Mouse (Mus musculus) forebrain, embryonic 11.5 days (tissue): Measurements from ENCODE around the gene Six2. TPM values are rescaled to one million over a fixed set of nuclear protein-coding genes. Genes with fewer than 3 reads are reported as not detected.
A peak's percentile ranks its signal among the peaks of the same experiment; 100 is the strongest.

ENCODE experiments used
- ATAC-seq: fragments of 200-750 bp; cut with Nextera tagmentation; replicated peaks from 2 replicates; pipeline ENCODE4 v1.8.0; 2017; ENCODE audit warnings: moderate TSS enrichment; ENCODE audit not compliant: low FRiP score
- DNase-seq: peaks from one replicate; pipeline ENCODE4 v3.0.0-alpha.2; 2017; ENCODE audit warnings: low spot score
- H3K27ac ChIP-seq: fragments of 300-500 bp; sonication (generic); 2 replicates; pipeline ENCODE4 v1.5.1; 2014; ENCODE audit warnings: low read depth, low read length
- H3K27me3 ChIP-seq: fragments of 300-500 bp; sonication (generic); 2 replicates; pipeline ENCODE4 v1.6.1; 2014; ENCODE audit warnings: mild to moderate bottlenecking, low read length, mixed read lengths; ENCODE audit not compliant: control insufficient read depth, insufficient read depth
- H3K36me3 ChIP-seq: fragments of 300-500 bp; sonication (generic); 2 replicates; pipeline ENCODE4 v1.6.1; 2014; ENCODE audit warnings: mild to moderate bottlenecking, low read length, moderate library complexity, mixed read lengths; ENCODE audit not compliant: control insufficient read depth, insufficient read depth
- H3K4me1 ChIP-seq: fragments of 300-500 bp; sonication (generic); replicated peaks from 2 replicates; pipeline ENCODE4 v1.6.1; 2014; ENCODE audit warnings: low read length, mixed read lengths; ENCODE audit not compliant: control insufficient read depth, insufficient read depth
- H3K4me2 ChIP-seq: fragments of 300-500 bp; sonication (generic); 2 replicates; pipeline ENCODE4 v1.6.1; 2014; ENCODE audit warnings: low read depth, mild to moderate bottlenecking, low read length, moderate library complexity, mixed read lengths; ENCODE audit not compliant: severe bottlenecking
- H3K4me3 ChIP-seq: fragments of 300-500 bp; sonication (generic); 2 replicates; pipeline ENCODE4 v1.5.1; 2014; ENCODE audit warnings: low read depth, low read length
- H3K9ac ChIP-seq: fragments of 300-500 bp; sonication (generic); 2 replicates; pipeline ENCODE4 v1.6.1; 2014; ENCODE audit warnings: low read length
- H3K9me3 ChIP-seq: fragments of 300-500 bp; sonication (generic); 2 replicates; pipeline ENCODE4 v1.6.1; 2016; ENCODE audit warnings: low read length, mixed read lengths; ENCODE audit not compliant: control insufficient read depth
- WGBS: fragments of 180-500 bp; shearing (Covaris S2); extraction: QIAGEN DNeasy Blood & Tissue Kit; methylation state at CpG from one replicate; pipeline ENCODE4 v1.1.7; 2014; 5-methylcytosine and 5-hydroxymethylcytosine counted together
- polyA plus RNA-seq: library from polyadenylated mRNA; unstranded; fragments of >200 nt; fragmentation: Nextera tagmentation; extraction: Ambion mirVana; gene quantifications from 2 replicates; pipeline ENCODE4 v1.2.1, GENCODE M21; 2014

Six2 gene
- polyA plus RNA-seq, 1 experiment from 2014 or later = 12.6 TPM

GRCm38 (mm10) chr17:85692594-85692993, 4.5 kb upstream of the Six2 start:
- peak overlapping the region; percentile 6 for H3K4me3 ChIP-seq
- under 1% methylated on average over 23 of the region's 23 CpGs for WGBS

DNA sequence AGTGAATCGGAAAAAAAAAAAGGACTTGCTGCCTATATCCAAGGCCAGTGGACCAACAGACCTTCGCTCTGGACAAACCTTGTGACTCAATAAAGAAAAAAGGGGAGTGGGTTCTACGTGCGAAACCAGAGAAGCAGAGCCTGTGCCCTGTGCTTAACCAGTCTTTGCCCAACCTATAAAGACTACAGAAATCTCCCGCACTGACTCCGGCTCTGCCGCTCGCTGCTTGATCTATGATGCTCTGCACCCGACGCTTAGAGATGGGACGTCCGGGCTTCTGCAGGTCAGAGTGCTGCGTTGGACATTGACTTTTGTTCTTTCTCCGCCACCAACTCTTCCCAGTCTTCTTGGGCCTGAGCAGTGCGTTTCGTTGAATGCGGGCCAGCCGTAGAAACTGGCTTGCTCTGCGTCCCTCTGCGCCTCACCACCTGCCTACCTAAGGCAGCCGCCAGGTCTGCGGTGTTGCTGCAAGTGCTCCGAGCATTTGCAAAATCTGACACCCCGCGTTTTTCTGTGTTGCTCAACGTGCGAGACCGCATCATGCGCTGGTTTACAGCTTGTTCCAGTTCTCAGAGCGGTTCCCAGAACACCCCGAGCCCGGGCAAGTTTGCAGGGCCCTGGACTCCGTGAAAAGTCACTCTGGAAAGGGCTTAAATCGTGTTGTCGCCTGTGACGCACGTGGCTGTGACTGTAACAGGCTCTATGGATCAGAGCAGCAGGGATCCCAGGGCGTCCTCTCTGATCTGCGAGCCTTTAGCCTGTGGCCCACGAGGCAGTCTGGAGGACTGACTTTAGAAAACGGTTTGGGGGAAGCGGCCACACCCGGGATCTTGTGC, 3.8 kb upstream of the Six2 start:
- Histone ChIP-seq H3K27me3 (peaks cover 72% of the 10 kb centered on the region), H3K9ac (peak overlapping the region; percentile 27), H3K9me3 (no peaks in the 10 kb centered on the region; the same call in 1 of the 2 replicates), H3K4me1 (peaks cover 11% of the 10 kb centered on the region), H3K27ac (no peak overlapping the region), H3K4me3 (peak overlapping the region; percentile 6), H3K4me2 (peak overlapping the region; percentile 21; the same call in 1 of the 2 replicates), H3K36me3 (no peaks in the 10 kb centered on the region)
- DNase-seq (peak; percentile 69), ATAC-seq (no peak)
- 1% methylated on average over 43 of the region's 43 CpGs for WGBS

More at GRCm38 (mm10) chr17:85692594-85692993, 4.5 kb upstream of the Six2 start:
- DNase-seq (peak; percentile 61), ATAC-seq (no peak)
- no peak overlapping the region; the same call in 1 of the 2 replicates for H3K9ac ChIP-seq
- no peak overlapping the region for H3K4me2 ChIP-seq
- peaks cover 66% of the 10 kb centered on the region for H3K27me3 ChIP-seq
- peaks cover 7% of the 10 kb centered on the region for H3K4me1 ChIP-seq
- no peak overlapping the region for H3K27ac ChIP-seq
- H3K36me3 ChIP-seq = no peaks in the 10 kb centered on the region
- no peaks in the 10 kb centered on the region; the same call in 1 of the 2 replicates for H3K9me3 ChIP-seq

DNA sequence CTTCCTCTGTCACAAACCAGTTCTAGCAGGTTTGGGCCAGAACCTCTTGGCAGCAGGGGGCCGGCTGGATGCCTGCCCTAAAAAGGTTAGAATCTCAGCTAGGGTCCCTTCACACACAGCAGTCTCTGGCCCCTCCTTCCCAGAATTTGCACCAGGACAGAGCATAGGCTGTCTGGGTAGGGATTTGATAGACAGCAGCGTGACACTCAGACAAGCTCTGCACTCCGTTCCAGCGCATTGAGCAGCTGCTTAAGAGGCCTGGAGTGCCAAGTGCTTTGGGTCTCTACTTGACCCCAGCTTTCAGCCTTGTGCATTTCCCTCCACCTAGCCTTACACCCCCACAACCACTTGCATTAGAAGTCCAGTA, 2.9 kb upstream of the Six2 start:
- H3K36me3 ChIP-seq = no peaks in the 10 kb centered on the region
- 1% methylated on average over 4 of the region's 4 CpGs for WGBS
- ATAC-seq (no peak), DNase-seq (peak; percentile 61)
- H3K4me1 ChIP-seq = peaks cover 11% of the 10 kb centered on the region
- no peak overlapping the region for H3K4me2 ChIP-seq
- no peak overlapping the region for H3K9ac ChIP-seq
- H3K4me3 ChIP-seq = no peak overlapping the region; the same call in 1 of the 2 replicates
- peaks cover 80% of the 10 kb centered on the region for H3K27me3 ChIP-seq
- H3K9me3 ChIP-seq = no peaks in the 10 kb centered on the region; the same call in 1 of the 2 replicates
- no peak overlapping the region for H3K27ac ChIP-seq

DNA sequence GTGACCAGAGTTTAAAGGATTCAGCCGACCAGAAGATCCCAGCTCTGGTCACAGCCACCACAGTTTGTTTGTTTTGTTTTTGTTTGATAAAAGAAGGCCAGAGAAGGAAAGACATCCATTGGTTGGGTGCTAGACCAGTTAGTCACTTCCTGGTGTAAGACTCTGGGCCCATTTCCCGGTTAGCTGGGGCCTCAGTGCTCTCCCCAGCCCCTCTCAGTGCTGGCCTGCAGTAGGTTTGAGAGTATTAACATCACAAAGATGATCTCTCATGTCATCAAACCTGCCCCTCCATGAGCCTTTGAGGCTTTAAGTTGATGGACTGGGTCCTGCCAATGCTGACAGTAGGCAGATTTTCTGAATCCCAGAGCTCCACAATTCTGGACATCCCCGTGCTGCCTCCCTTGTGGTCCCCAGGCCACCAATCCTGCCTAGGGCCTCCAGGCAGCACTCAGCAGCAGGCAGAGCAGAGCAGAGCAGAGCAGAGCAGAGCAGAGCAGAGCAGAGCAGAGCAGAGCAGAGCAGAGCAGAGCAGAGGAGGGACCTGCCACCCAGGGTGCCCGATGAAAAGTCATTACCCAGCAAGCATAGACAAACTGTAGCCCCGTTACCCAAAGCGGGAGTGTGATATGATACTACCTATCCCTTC, 2.4 kb upstream of the Six2 start:
- Histone ChIP-seq H3K36me3 (no peaks in the 10 kb centered on the region), H3K4me2 (peak overlapping the region; percentile 26; the same call in 1 of the 2 replicates), H3K4me1 (peaks cover 11% of the 10 kb centered on the region), H3K9me3 (no peaks in the 10 kb centered on the region; the same call in 1 of the 2 replicates), H3K9ac (no peak overlapping the region), H3K4me3 (no peak overlapping the region), H3K27me3 (peaks cover 85% of the 10 kb centered on the region), H3K27ac (no peak overlapping the region)
- ATAC-seq (no peak), DNase-seq (no peak)
- 1% methylated on average over 6 of the region's 6 CpGs for WGBS

DNA sequence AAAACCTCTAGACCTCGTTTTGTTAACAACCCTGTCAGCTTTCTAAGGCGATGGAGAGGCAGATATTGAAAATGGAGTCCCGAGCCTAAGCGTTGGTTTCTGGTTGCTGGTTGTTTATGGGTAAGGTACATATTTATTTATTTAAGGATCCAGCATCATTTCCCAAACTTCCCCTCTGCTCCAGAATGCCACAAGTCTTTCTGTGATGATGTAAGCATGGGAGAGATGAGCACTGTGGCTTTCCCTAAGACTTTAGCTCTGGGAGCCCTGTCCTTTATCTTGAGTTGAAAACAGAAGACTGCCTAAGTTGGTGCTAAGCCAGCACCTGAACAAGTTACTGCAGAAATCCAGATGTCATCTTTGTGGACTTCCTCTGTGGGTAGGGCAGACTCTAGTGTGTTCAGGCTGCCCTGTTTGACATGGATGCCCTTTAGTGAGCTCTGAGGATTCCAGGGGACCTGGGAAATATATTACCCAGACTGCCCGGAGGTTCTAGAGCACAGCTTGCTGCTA, 1.8 kb upstream of the Six2 start:
- DNase-seq = no peak
- 10% methylated on average over 5 of the region's 5 CpGs for WGBS
- Histone ChIP-seq H3K9me3 (no peaks in the 10 kb centered on the region; the same call in 1 of the 2 replicates), H3K27me3 (peaks cover 91% of the 10 kb centered on the region), H3K36me3 (no peaks in the 10 kb centered on the region), H3K4me2 (peak overlapping the region; percentile 26; the same call in 1 of the 2 replicates), H3K27ac (no peak overlapping the region), H3K4me3 (no peak overlapping the region), H3K9ac (no peak overlapping the region), H3K4me1 (peaks cover 11% of the 10 kb centered on the region)
- ATAC-seq = no peak

DNA sequence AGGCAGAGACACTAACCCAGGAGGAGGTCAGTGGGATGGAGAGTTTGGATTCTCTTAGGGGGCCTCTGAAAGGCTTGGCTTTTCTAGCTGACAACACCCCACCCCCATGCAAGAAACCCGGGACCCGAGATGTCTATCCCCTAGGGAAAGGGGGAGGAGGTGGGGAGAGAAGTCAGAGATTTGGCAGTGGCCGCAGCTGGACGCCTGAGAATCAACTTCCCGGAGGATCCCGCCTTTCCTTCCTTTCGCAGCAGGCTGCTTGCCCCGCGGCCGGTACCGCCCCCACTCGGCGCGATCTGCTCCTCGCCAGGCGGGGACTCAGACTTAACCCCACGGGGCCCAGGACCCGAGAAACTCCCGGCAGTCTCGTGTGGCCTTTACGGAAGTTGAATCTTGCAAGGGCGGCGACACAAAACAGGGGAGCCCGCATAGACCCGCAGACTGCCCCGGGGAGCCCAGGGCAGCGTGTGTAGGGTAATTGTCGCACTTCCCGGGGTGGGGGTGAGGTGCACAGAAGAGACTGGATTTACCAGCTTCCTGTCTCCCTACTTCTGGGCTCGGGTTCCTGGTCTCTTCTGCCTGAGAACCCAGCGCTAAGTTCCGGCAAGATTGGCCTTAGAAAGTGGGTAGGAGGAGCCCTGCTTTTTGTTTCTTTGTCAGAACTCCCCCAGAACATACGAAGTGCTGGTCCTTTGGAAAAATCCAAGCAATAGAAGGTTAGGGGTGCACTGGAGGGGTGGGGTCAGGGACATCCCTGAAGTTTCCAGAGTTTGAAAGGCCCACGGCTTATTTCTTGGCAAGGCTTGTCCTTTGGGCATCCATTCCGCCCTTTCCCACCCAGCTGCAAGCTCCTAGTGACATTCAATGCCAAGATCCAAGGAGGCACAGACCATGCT, 1.1 kb upstream of the Six2 start:
- ATAC-seq = peak; percentile 25; the same call in 1 of the 2 replicates
- peaks cover 91% of the 10 kb centered on the region for H3K27me3 ChIP-seq
- no peaks in the 10 kb centered on the region for H3K9me3 ChIP-seq
- peak overlapping the region; percentile 74; the same call in 1 of the 2 replicates for H3K4me2 ChIP-seq
- DNase-seq = peak; percentile 70
- 0 out of 2 replicates have a peak overlapping the region, but pooled peaks have one; percentile 2 for H3K27ac ChIP-seq
- peaks cover 11% of the 10 kb centered on the region for H3K4me1 ChIP-seq
- H3K9ac ChIP-seq = peak overlapping the region; percentile 21; the same call in 1 of the 2 replicates
- H3K4me3 ChIP-seq = peak overlapping the region; percentile 42
- under 1% methylated on average over 35 of the region's 35 CpGs for WGBS
- no peaks in the 10 kb centered on the region for H3K36me3 ChIP-seq

DNA sequence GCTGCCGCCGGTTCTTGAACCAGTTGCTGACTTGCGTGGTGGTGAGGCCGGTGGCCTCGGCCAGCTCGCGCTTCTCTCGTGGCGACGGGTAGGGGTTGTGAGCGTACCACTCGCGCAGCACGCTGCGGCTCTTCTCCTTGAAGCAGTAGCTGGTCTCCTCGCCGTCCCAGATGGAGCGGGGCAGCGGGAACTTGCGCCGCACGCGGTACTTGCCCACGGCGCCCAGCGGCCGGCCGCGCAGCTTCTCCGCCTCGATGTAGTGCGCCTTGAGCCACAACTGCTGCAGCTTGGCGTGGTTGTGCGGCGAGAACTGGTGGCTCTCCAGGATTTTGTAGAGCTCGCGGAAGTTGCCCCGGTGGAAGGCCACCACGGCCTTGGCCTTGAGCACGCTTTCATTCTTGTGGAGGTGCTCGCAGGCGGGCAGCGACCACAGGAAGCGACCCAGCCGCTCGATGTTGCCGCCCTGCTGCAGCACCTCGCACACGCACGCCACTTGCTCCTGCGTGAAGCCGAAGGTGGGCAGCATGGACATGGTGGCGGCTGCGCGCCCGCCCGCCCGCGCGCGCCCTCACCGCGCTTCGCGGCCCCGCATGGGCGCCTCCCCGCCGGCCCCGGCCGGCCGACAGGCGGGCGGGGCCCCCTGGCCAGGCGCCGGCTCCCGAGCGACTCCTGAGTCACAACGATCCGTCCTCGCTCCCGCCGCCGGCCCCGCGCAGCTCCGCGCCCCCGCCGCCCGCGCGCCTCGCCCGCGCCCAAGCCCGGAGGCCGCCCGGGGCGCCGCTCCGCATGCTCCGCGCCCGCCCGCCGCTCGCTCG, 446 bp downstream of the Six2 start:
- whole genome bisulfite sequencing = under 1% methylated on average over 87 of the region's 109 CpGs
- H3K9me3 ChIP-seq = no peaks in the 10 kb centered on the region
- peak overlapping the region; percentile 74 for H3K4me2 ChIP-seq
- peaks cover 11% of the 10 kb centered on the region for H3K4me1 ChIP-seq
- peaks cover 90% of the 10 kb centered on the region for H3K27me3 ChIP-seq
- peak overlapping the region; percentile 42 for H3K4me3 ChIP-seq
- ATAC-seq (no peak), DNase-seq (peak; percentile 78)
- peak overlapping the region; percentile 50 for H3K9ac ChIP-seq
- no peaks in the 10 kb centered on the region for H3K36me3 ChIP-seq
- H3K27ac ChIP-seq = peak overlapping the region; percentile 43; the same call in 1 of the 2 replicates
